Mouse (Mus musculus) CD8-positive naive resting alpha-beta T cell, adult 57 days (primary cell): Measurements from ENCODE around the gene Ttc27. TPM values are rescaled to one million over a fixed set of nuclear protein-coding genes. Genes with fewer than 3 reads are reported as not detected.

Experiments used
- total RNA-seq: library from RNA; stranded (reverse); gene quantifications from one replicate; pipeline ENCODE4 v1.2.4, GENCODE M21; 2023

The Ttc27 gene
- total RNA-seq: 52.1 TPM

DNA sequence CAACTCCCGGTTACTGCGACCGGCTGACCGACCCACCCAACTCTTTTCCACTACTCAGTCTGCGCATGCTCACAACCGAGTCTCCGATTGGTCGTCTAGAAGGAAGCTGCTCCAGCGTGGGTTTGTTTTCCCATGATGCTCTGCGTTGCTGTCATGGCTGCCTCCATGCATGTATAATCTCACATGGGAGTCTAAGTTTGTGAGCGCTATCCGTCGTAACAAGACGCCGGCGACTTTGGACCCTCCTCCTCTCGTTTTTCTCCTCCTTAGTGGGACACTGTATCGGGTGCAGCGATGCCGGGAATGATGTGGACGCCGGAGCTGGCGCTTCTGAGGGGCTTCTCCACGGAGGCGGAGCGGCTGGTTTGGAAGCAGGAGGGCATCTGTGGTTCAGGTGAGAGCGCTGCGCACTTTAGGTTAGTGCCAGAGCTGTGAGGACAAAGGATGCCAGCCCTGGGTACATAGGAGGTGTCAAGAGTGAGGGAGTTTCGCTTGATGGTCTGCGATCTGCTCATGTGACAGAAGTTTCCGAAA lies at the start of gene Ttc27:
Ttc27 (plus strand) TSS at position 115 of the 534 bp plus-strand sequence.

Other genes with a start within 250 kb of the Ttc27 start
- gene Yipf4, start 228.2 kb upstream of the Ttc27 start, total RNA-seq: 48.2 TPM
- 238 TPM for gene Birc6, start 189.4 kb upstream of the Ttc27 start, total RNA-seq